Mouse (Mus musculus) liver, embryonic 14.5 days (tissue): ENCODE data around the gene Rab25.

Experiments used
- CTCF ChIP-seq: IDR thresholded peaks from 2 replicates; pipeline ENCODE4 v1.5.1; 2016; ENCODE audit warnings: antibody characterized with exemption, low read depth, control low read depth
- EP300 ChIP-seq: IDR thresholded peaks from 2 replicates; pipeline ENCODE4 v1.6.1; 2016; ENCODE audit warnings: antibody characterized with exemption, low read depth

GRCm38 (mm10) chr3:88520078-88520477 lies 28.0 kb downstream of the Rab25 start:
- TF ChIP-seq CTCF (no peak), EP300 (no peak)
